Mouse (Mus musculus) retina, postnatal 7 days (tissue): ENCODE data around the gene Liph.
"Not testable (repeated sequence)": the region's sequence is repeated elsewhere in the genome, so short reads cannot be mapped to it uniquely, and the experiment has no call there.

Experiments used
- DNase-seq: peaks from one replicate; pipeline ENCODE4 v3.0.0-alpha.2; 2012; ENCODE audit warnings: low read depth, low spot score

The Liph gene

DNA sequence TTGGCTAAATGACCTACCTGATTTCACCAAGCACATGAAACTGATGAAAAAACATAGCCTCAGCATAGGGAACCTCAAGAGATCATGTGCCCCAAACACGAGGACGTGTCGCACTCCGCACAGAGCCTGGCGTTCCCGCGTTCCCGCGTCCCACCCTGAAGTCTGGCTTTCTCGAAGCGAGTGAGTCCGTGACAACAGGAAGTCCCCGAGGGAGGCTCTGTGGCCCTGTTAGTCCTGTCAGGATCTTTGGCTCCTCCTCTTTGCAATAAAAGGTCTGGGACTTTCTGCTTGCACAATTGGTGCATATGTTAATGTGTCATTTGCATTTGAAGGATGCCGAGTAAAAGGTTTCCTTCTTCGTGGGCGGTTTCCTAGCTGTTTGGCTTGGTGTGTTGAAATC lies at the start of gene Liph:
Gene Liph, minus strand, starts transcription at position 360 of the 400 bp plus-strand sequence.
- no peak for DNase-seq

DNA sequence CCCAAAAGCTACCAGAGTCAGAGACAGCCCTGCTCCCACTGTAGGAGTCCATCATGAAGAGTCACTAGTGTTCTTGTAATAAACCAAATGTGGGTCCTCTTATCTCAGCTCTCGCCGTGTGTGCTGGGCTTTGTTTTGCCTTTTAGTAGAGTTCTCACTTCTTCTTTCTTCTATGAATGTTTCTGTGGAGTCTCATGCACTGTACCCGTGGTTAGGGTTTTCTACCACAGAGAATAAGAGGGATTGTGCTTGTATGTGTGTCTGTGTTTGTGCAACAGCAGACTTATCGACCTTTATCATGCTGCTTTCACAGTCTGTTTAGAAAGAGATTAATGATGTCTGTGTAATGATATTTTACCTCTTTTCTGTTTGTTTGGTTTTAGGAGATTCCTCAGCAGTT lies 48.4 kb upstream of the Liph start:
- no peak for DNase-seq

DNA sequence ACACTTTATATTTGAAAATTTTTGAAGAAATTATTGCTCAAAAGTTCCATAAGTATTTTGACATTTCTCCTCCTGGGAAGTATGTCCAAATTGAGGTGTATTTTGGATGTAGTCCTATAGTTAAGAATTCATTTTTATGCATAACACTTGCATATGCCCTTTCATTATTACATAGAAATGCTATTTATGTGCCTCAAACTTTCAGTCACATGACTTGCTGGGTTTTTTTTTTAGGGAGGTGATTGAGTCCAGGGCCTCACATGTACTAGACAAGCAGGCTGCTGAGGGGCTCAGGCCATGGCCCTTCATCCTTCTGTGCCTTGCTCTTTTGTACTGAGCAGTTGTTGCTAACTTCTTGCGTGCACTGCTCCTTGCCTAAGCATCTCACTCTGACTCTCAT lies 44.5 kb upstream of the Liph start:
- no peak for DNase-seq

DNA sequence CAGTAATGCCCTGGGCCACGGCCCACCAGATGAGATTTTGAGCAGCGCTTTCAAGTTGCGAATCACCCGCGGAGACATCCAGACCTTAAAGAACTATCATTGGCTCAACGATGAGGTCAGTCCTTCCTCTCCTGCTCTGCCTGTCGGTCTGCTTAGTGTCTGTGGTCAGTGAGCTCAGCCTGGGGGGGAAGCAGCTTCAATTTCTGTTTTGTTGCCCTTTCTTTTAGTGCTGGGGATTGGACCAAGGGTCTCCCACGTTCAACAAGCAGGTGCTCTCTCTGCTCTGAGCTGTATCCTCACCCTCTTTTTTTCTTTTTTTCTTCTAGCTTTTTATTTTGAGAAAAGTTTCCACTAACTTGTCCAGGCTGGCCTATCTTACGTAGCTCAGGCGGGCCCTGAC lies 43.1 kb upstream of the Liph start:
- DNase-seq: no peak

DNA sequence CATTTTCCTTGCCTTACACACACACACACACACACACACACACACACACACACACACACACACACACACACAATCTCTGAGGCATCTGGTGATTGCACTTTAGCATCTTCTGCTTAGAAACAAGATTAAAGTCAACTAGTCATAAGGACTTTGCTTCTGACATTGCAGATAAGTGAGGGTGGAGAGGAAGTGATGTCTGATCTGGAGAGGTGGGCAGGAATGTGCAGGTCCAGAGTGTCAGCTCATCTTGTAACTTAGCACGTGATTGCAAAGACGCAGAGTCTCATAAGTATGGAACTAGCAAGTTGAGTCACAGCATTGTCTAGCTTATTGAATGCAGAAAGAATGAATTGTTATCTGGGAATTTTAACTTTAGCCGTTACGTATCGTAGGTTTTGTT lies 32.0 kb upstream of the Liph start:
- DNase-seq: no peak

DNA sequence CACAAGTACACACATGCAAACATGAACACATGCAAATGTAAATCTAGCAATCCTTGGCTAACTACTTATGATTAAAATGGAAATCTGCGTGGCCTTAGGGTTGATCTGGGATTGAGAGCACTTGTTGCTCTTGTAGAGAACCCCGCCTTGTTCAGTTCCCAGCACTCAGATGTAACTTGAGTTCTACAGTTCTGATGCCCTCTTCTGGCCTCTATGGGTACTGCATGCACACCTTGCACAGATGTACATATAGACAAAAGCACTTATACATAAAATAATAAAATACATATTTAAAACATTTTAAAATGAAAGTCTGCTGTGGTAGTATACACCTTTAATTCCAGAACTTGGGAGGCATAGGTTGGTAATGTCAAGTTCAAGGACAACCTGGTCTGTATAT lies 26.7 kb upstream of the Liph start:
- no peak for DNase-seq

DNA sequence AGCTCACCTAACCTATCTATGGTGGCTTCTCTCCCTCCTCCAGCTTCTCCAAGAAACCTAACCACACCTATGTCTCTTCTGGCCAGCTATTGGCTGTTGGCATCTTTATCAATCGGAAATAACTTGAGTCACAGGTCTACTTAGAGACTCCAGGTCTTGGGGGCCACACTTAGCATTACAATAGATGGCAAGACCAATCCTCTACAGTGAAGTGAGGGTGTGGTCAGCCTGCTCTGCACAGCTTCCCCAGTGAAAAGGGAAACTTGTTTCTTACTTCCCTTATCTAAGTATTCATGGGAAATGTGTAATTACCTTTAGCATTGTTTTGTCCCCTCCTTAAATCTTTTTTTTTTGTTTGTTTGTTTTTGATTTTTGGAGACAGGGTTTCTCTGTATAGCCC lies 20.1 kb upstream of the Liph start:
- DNase-seq: no peak

DNA sequence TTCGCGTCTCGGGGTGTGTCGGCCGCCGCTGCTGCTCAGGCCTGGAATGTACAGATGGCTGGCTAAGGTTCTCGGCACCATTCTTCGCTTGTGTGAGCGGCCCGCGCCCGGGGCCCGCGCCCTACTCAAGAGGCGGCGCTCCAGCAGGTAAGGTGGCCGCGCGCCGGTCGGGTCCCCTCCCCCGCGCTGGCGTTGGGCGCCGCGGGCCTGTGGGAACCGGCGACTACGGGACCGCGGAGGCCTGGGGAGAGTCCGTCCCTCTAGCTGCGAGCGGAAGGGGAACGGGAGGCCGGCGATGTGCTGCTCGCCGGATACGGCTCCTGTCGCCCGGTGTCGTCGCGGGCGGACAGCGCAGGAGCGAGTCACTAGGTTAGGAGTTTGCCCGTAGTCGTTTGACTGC lies 14.1 kb upstream of the Liph start:
- no peak for DNase-seq

DNA sequence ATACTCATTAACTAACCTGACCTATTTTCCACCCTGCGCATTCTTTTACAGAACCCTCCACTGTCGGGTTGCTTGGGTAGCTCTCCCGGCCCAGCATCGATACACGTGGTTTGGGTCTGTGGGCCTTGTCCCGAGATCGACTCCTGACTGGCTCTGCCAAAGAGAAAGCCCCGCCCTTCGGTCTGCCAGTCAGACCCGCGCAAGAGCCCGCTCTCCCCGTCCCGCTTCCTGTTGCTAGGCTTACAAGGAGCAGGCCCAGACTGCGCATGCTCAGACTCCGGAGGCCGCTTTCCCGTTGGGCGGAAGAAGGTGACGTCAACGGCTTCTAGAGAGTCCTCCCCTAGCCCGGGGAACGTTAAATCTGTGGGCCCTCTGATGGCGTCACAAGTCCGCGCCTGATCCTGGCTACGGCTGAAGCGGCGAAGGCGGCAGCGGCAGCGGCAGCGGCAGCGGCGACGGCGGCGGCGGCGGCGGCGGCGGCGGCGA lies 13.7 kb upstream of the Liph start, which contains the start of gene Senp2:
Gene Senp2, plus strand, starts transcription at position 386 of the 486 bp plus-strand sequence.
- DNase-seq: peak; percentile 100

DNA sequence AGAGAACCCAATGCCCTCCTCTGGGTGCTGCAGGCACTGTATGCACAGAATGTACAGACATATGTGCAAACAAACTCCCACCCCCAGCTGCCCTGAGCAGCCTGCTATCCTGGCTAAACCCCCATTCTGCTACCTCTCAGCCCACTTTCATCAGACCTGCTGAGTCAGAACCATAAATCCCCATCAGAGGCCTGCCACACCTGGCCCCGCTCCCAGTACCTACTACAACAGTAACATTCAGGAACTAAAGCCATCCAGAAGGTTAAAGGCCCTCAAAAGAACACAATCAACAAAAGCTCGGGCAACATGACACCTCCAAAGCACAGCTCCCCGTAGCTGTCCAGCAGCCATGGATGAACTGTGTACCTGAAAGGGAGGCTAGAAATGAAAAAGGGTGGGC lies 6.1 kb upstream of the Liph start:
- no peak for DNase-seq

DNA sequence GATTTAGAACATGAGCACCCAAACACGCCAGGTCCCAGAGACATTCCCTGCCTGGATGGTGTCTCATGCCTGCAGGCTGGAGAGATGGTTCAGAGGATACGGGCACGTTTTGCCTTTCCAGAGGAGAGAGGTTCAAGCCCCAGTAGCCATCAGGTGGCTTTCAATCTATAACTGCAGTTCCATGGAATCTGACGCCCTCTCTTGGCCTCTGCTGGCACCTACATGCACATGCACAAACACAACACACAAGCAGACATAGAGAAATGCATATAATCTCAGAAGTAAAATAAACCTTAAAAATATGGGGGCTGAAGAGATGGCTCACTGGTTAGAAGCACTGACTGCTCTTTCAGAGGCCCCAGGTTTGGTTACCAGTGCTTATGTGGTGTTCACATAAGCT lies 5.7 kb upstream of the Liph start:
- no peak for DNase-seq

DNA sequence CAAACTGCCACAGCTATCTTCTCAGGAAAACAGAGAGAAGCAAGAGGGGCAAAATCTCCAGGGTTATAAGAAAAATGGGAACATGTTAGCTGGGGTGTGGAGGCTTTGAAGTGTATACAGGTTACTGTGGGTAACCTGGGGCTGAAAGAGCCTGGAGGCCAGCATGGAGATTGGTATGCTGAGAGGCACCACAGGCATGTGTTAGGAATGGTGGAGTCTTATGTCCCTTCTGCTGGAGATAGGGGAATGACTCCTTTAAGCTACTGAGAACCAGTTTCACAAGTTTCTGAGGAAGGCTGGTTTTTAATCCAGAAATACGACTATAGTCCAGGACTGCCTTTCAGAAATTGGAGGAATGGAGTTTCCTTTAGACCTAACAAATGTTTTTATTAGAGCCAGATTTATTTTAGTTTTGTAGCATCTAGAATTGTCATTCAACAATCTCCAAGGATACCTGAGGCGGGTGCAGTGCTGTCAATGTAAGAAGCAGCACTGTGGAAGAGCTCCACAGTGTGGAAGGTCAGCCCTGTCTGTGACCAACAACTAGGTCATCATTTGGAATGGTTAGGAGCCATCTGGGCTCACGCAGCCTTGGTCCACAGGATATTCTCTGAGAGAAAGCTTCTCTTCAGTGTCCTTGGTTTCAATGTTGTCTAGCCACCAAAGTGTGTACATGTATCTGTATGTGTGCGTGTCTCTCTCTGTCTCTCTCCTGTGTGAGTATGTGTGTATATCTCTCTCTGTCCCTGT lies 4.7 kb upstream of the Liph start:
- no peak for DNase-seq

DNA sequence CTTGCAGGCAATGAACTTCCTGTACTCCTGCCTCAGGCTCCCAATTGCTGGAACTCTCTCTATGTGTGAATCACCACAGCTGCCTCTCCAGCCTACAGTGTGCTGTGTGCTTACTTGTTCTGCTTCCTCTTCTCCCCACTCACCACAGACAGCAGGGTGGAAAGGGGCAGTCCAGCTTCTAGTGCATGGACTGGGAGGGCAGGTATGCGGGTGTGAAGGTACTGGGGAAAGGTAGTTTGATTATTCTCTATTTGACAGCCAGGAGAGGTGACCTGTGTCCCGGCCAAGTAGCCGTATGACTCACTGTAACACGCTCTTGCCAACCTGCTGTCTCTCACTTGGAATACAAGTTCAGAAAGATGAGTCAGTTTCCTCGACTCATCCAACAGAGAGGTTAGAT lies 2.6 kb upstream of the Liph start:
- DNase-seq: no peak

DNA sequence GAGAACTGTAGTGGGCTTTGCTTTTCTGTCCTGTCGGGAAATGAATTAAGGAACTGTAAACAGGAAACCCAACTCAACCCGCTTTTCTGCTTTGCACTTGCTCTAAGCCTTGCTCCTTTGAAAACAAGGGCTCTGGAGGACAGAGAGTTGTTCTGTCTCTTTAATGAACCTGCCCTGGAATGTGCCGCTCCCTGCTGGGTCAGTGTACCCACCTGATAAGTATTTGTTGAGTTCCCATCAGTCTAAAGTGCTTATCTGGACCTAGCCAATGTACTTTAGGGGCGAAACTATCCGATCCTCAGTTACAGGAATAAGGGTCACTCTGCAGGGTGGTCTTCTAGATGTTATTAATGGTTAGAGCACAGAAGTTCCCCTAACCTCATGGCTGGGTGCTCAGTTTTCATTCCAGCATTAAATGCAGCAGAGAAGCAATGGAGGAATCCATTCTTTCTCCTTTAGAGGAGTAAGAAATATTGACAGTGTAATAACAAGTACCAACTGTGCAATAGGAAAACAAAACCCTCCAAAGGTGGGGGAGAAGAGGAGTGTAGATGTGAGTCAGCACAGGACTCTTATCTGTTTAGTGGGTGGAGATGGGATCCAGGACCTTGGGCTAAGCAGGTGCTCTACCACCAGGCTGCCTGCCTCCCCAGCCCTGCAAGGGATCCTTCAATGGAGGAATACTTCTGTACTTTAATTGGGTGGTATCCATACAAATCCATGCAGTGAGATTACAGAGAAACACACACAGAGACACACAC lies 1.6 kb upstream of the Liph start:
- DNase-seq: no peak

DNA sequence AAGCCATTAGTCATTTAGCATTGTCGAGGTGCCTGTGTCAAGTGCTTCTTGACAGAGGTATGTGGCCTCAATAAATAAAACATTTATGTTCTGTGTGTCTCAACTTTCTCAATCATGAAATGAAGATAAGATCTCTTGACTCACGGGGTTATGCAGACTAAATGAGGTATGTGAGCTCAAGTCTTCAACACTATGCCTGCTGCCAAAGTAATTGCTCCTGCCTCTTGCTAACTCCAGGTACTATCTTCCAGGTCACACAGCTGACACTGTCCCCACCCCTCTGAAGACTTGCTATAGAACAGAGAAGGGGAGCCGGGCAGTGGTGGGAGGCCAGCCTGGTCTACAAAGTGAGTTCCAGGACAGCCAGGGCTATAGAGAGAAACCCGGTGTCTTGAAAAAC lies 939 bp upstream of the Liph start:
- no peak for DNase-seq

DNA sequence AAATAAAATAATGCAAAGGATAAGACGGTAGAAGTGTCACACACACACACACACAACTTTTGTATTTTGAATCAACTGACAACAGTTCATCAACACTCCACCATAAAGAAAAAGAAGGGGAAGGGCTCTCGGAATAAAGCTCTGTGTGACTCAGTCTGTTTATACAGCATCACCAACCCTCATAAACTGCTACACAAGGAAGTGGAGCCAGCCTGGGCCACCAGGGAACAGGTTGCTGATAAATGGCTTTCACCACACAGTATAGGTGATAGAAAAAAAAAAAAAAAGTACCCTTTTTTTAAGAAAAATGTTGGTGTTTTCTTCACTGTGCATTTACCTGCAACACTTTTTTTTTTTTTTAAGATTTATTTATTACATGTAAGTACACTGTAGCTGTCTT lies 3.7 kb downstream of the Liph start:
- DNase-seq: no peak

DNA sequence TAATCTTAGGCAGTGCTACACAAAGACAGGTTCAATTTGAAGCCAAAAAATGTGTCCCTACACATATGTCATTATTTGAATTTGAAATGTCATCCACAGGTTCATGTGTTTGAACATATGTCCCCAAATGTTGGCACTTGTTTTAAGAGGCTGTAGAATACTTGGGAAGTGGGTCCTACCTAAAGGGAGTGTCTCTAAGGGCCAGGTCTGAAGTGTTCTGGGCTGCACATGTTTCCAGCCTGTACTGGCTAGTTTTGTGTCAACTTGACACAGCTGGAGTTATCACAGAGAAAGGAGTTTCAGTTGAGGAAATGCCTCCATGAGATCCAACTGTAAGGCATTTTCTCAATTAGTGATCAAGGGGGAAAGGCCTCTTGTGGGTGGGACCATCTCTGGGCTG lies 4.6 kb downstream of the Liph start:
- not testable (repeated sequence) for DNase-seq

DNA sequence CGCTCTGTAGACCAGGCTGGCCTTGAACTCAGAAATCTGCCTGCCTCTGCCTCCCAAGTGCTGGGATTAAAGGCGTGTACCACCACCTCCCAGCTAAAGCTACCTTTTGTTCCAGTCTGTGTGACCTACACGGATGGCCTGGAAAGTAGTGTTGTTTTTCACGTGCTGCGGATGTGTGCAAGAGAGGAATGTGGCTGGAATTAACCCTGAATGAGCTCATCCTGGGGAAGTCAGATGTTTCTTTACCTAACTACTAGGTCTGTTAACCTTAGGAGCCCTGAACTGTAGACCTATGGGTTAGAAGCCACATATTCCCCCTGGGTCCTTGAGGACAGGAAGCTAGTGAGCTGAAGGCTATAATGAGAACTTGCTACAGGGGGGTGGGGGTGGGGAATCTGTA lies 7.5 kb downstream of the Liph start:
- DNase-seq: no peak

DNA sequence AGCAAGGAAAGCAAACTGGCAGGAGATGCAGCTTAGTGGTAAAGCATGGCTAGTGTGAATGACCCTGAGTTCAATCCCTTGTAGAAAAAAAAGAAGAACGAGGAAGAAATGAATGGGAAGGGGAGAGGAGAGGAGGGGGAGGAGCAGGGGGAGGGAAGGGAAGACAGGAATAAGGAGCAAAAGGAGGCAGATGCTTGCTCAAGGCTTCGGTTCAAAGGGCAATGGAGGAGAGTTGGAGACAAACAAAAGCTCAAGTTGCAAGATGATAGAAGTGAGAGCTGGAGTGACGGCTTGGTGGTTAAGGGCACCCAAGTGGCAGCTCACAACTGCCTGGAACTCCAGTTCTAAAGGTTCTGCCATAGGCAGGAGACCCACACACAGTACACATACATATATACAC lies 9.3 kb downstream of the Liph start:
- no peak for DNase-seq

DNA sequence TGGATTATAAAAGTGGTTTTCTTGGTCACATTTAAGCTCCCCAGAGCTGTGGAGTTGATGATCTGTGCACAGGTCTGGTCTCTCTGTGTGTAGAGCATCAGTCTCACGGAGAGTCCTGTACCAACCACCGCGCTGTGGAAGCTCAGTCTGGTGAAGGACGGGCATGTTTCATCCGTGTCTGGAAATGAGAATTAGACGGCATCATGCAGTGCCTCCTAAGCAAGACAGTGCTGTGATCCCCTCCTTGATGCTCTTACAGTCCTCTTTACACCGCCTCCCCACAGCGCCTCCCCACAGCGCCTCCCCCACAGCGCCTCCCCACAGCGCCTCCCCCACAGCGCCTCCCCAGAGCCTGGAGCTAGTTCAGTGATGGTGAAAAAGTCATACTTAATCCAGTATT lies 11.4 kb downstream of the Liph start:
- DNase-seq: no peak

DNA sequence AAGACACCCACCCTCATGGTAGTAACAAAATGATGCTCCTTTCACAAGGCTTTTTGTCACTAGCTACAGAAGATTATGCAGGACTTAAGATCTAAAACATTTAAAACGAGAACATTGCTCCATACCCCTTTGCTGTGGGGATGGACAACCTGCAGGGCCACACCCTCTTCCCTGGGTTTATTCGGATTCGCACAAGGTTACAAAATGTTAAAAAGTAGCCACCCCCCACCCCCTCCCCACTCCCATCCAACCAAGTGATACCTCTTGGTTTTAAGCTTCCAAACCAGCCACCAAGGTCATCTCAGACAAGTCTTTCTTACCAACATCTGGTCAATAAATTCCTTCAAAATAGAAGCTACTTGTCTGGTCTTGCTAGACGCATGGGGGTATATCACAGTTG lies 11.9 kb downstream of the Liph start:
- DNase-seq: no peak

DNA sequence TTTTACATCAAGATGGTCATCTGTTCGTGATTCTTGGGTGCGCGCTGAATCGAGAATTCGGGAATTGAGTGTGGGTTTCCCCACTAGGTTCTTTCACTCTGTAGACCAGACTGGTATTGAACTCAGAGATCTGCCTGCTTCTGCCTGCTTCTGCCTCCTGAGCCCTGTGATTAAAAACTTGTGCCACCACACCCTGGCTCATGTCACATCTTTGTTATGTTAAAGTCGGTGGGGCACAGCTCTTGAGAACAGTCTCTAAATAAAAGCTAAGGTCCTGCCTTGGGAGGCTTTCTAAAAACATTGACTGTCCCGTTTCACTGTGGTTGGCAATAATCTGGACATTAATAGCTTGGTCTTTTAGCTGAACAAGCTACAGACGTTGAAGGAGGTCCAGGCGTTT lies 12.3 kb downstream of the Liph start:
- no peak for DNase-seq

DNA sequence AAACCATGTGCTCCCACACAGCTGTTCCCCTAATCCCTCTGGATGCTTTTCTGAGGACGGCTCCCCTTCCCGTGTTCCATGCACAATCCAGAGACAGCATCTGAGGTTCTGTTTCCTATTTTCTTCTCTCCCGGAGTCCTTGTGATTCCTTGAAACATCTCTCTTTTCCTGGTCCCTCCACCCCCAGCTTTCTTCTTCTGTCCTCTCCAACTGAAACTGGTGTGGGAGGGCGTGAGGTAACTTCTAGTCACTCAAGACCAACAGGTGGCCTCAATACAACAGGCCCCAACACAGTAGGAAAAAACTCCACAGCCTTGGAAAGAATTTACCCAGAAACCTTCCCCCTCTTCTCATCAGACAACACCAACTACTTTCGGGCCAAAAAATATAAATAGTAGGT lies 18.1 kb downstream of the Liph start:
- no peak for DNase-seq
